Mouse (Mus musculus) ES-Bruce4 (cell line): ENCODE data around the gene Ripply2.

ENCODE experiments used
- CTCF ChIP-seq: IDR thresholded peaks from one replicate; pipeline ENCODE4 v1.8.1; 2011; ENCODE audit warnings: low read depth, low read length
- POLR2A ChIP-seq: IDR thresholded peaks from one replicate; pipeline ENCODE4 v1.8.1; 2011; ENCODE audit warnings: low read length; ENCODE audit not compliant: insufficient read depth

DNA sequence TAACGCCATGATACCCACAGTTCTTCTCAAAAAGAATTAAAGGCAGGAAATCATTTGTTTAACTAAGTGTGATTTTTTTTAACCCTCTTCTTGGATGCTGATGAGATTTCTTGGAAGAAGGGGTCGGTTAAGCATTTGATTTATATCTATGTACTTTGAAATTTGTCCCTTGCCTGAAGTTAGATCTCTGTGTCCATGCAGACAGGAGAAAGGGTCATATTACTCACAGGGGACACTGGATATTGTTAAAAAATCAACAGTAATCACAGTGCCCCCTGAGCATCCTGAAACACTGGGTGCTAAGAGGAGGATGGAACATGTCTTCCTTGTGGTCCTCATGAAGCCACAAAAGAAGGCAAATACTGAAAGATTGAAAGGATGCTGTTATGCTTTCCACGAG is 30.8 kb upstream of the Ripply2 start:
- TF ChIP-seq CTCF (no peak), POLR2A (no peak)
